Mouse (Mus musculus): ENCODE data around the gene Mcat. TPM values are rescaled to one million over a fixed set of nuclear protein-coding genes. Genes with fewer than 3 reads are reported as not detected.

The Mcat gene
- total RNA-seq (2023): 10 to 100 TPM; 24.8 to 25.0 TPM

GRCm38 (mm10) chr15:83563327-83563856 lies at the start of gene Mcat, which contains the start of gene Tspo:
TSS of gene Mcat (minus strand) at chr15:83563787.
TSS of gene Tspo (plus strand) at chr15:83563592.

DNA sequence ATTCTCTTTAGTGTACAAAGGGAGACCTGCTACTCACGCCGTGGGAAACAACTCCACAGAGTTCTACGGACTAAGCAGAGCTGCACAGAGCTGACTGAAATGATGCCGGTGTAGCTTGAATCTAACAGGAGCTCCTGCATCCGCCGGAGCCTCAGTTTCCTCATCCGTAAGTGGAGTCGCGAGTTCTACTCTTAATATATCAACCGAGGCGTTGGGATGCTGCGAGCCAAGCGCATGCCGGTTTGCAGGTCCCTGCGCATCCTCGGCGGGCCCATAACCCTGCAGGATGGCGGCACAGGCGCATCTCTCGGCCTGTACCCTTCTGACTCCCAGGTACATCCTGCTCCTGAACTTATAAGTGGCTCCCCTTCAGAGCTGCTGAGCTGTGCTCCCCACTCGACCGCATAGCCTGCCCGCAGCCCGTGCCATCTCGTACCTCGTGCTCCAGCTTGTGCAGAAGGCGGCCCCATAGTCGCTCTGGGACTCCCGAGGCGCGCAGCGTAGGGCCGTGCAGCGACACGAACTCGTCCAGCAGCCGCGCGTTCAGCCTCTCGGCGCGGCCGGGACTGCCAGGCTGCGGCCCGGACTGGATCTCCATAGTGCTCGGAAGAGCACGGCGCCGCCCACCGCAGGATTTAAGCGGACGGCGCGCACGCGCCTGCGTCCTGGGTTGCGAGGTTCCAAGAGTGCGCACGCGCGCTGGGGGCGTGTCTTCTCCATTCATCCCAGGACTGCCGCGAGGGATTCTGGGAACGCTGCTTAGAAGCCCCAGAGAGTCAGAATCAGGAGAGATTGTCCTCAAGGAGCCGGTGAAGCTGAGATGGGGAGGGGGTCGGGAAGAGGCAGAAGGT lies 31.2 kb upstream of the Mcat start, which contains the start of gene Ttll12:
Gene Ttll12, minus strand, starts transcription at position 645 of the 851 bp plus-strand sequence.

DNA sequence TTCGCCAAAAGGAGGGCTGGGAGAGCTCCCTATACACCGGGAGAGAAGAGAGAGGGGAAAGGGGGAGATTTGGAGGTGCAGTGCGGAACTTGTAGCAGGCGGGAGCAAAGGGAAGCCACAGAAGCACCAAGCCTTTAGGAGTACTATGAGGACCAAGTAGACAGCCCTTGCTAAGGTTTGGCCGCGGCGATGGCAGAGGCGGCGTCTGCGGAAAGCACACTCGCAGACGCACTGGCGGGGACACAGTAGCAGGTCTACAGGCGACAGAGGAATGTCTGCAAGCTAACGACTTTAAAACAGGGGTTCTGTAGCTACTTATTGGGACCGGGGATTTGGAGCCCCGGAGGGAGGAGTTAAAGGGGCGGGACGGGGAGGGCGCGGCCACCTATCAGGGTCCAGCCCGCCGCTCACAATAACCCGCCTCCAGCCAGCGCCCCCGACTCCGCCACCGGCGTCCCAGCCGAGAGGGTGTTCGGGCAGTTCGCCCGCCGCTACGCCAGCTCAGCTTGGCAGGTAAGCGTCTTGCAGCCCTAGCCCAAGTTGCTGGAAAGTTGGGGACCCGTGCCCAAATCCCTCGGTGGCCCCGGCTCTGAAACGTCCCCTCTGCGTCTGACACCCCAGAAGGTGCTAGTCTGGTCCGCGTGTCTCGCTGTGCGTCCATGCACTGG lies 37.0 kb downstream of the Mcat start, which contains the start of gene Bik:
Gene Bik, plus strand, starts transcription at position 439 of the 668 bp plus-strand sequence.

GRCm38 (mm10) chr15:83510805-83511405 lies 52.7 kb downstream of the Mcat start, which contains the start of gene Ttll1:
TSS of gene Ttll1 (minus strand) at chr15:83510893.

Other genes with a start within 250 kb of the Mcat start
- 10 to 100 TPM; 13.3 to 13.5 TPM for gene Arfgap3, start 213.5 kb downstream of the Mcat start, total RNA-seq (2023)
- 10 to 100 TPM; 63.7 to 71.2 TPM for gene Pacsin2, start 99.2 kb downstream of the Mcat start, total RNA-seq (2023)
- 1 to 10 TPM; 7.1 to 8.5 TPM for gene Ttll1, start 52.9 kb downstream of the Mcat start, total RNA-seq (2023)
- gene Bik, start 36.9 kb downstream of the Mcat start, total RNA-seq (2023): not detected
- 10 to 100 TPM; 65.3 to 68.6 TPM for gene Tspo, start 195 bp downstream of the Mcat start, total RNA-seq (2023)
- gene Ttll12, start 31.4 kb upstream of the Mcat start, total RNA-seq (2023): 1 to 10 TPM; 7.4 to 8.2 TPM
- not detected for gene Scube1, start 161.2 kb upstream of the Mcat start, total RNA-seq (2023)
- not detected for gene Mpped1, start 215.7 kb upstream of the Mcat start, total RNA-seq (2023)

Data from B cell, adult 67 days (primary cell).